Comparison of ENCODE assay signal across 18 mouse cellular contexts in genomic region chr12:39256605-39257004, GRCm38 (mm10).
DNase-seq lines count a peak whose midpoint lies in the region; ATAC-seq and TF ChIP-seq lines count a peak whose summit lies in the region.
"Had no signal": no experiment of that assay in that cellular context is flagged by ENCODE, and none has a peak within 500 bp of the region (broad histone marks: within the 10 kb centered on the region; RNA-seq: fewer than 3 reads in every experiment).

No protein-coding gene starts in this region.

- no peak overlapping the region for H3K27ac ChIP-seq in kidney, embryonic 14.5 days (ENCODE audit: low read depth, low read length)
- H3K27ac ChIP-seq in lung, embryonic 16.5 days (ENCODE audit: low read length) = no peak overlapping the region
- no peak overlapping the region for H3K27ac ChIP-seq in heart, embryonic 12.5 days (ENCODE audit: poor library complexity, severe bottlenecking)
- H3K27ac ChIP-seq: embryonic facial prominence, embryonic 10.5 days; heart, adult 2 months; hindbrain, embryonic 10.5 days; hindbrain, embryonic 14.5 days had no signal

- H3K9ac ChIP-seq in kidney, embryonic 14.5 days (ENCODE audit: low read depth, low read length) = no peak overlapping the region
- H3K9ac ChIP-seq in lung, embryonic 16.5 days (ENCODE audit: low read length) = no peak overlapping the region
- no peak overlapping the region for H3K9ac ChIP-seq in heart, embryonic 12.5 days
- H3K9ac ChIP-seq: hindbrain, embryonic 14.5 days had no signal

- no peaks in the 10 kb centered on the region for H3K36me3 ChIP-seq in kidney, embryonic 14.5 days (ENCODE audit: control insufficient read depth, insufficient read depth, low read length)
- no peaks in the 10 kb centered on the region for H3K36me3 ChIP-seq in lung, embryonic 16.5 days (ENCODE audit: control insufficient read depth, insufficient read depth, low read length)
- H3K36me3 ChIP-seq in heart, embryonic 12.5 days = no peaks in the 10 kb centered on the region
- H3K36me3 ChIP-seq: embryonic facial prominence, embryonic 10.5 days; hindbrain, embryonic 10.5 days had no signal

- no peaks in the 10 kb centered on the region for H3K9me3 ChIP-seq in kidney, embryonic 14.5 days (ENCODE audit: control insufficient read depth, low read length)
- H3K9me3 ChIP-seq in lung, embryonic 16.5 days (ENCODE audit: control insufficient read depth, low read length) = no peaks in the 10 kb centered on the region
- H3K9me3 ChIP-seq in heart, embryonic 12.5 days (replicated peaks) = no peaks in the 10 kb centered on the region
- H3K9me3 ChIP-seq: embryonic facial prominence, embryonic 10.5 days; hindbrain, embryonic 10.5 days had no signal

- ATAC-seq in kidney, embryonic 14.5 days (ENCODE audit: low FRiP score, low TSS enrichment) = no peak
- peak; percentile 59; the same call in 1 of the 2 replicates for ATAC-seq in lung, embryonic 16.5 days (ENCODE audit: low read depth)
- no peak for ATAC-seq in heart, embryonic 12.5 days (ENCODE audit: insufficient number of reproducible peaks, low FRiP score)
- ATAC-seq: forebrain, embryonic 14.5 days had no signal

- H3K4me3 ChIP-seq in kidney, embryonic 14.5 days (ENCODE audit: low read length) = no peak overlapping the region
- no peak overlapping the region for H3K4me3 ChIP-seq in lung, embryonic 16.5 days (ENCODE audit: low read length)
- H3K4me3 ChIP-seq in heart, embryonic 12.5 days = no peak overlapping the region
- H3K4me3 ChIP-seq: embryonic facial prominence, embryonic 10.5 days; heart, adult 2 months; hindbrain, embryonic 10.5 days had no signal

- no peak for TF ChIP-seq POLR2A in brain, embryonic 14.5 days (IDR thresholded peaks at IDR 0.05; ENCODE audit: borderline replicate concordance, extremely low read depth, insufficient read depth, insufficient read length, poor library complexity, severe bottlenecking)

- WGBS in kidney, embryonic 14.5 days = 75% methylated on average over 6 of the region's 6 CpGs
- WGBS in lung, embryonic 16.5 days = 24% methylated on average over 6 of the region's 6 CpGs
- 68% methylated on average over 6 of the region's 6 CpGs for WGBS in heart, embryonic 12.5 days

- DNase-seq in adrenal gland, adult 2 months = peak; percentile 43
- DNase-seq in adrenal gland, adult 8-10 months = no peak
- peak; percentile 5 for DNase-seq in kidney, postnatal 10 days
- no peak for DNase-seq in lung, adult 18-20 months
- DNase-seq in brain, embryonic 14.5 days (ENCODE audit: low read depth) = peak; percentile 14
- DNase-seq: cerebellum, adult 18-20 months; cerebellum, adult 9-11 months; cerebellum, postnatal 36 days; gastrocnemius, postnatal 14 days; heart, adult 2 months had no signal

- no peaks in the 10 kb centered on the region for H3K27me3 ChIP-seq in kidney, embryonic 14.5 days (ENCODE audit: control insufficient read depth, insufficient read depth, low read length)
- no peaks in the 10 kb centered on the region for H3K27me3 ChIP-seq in lung, embryonic 16.5 days (ENCODE audit: control insufficient read depth, insufficient read depth, low read depth, low read length)
- no peaks in the 10 kb centered on the region for H3K27me3 ChIP-seq in heart, embryonic 12.5 days (replicated peaks)

- no peak overlapping the region for H3K4me2 ChIP-seq in kidney, embryonic 14.5 days (replicated peaks; ENCODE audit: low read depth, low read length)
- no peak overlapping the region for H3K4me2 ChIP-seq in lung, embryonic 16.5 days (ENCODE audit: low read depth, low read length)
- H3K4me2 ChIP-seq in heart, embryonic 12.5 days = no peak overlapping the region
- H3K4me2 ChIP-seq: heart, embryonic 11.5 days; hindbrain, embryonic 14.5 days had no signal

- no peak for TF ChIP-seq CTCF in brain, embryonic 14.5 days (IDR thresholded peaks at IDR 0.05; ENCODE audit: borderline replicate concordance, extremely low read depth, insufficient read depth, insufficient read length)

- H3K4me1 ChIP-seq in kidney, embryonic 14.5 days (ENCODE audit: control insufficient read depth, insufficient read depth, low read length) = no peaks in the 10 kb centered on the region
- H3K4me1 ChIP-seq in lung, embryonic 16.5 days (replicated peaks; ENCODE audit: control insufficient read depth, insufficient read depth, low read length) = no peaks in the 10 kb centered on the region
- H3K4me1 ChIP-seq in heart, embryonic 12.5 days (replicated peaks) = no peaks in the 10 kb centered on the region
- H3K4me1 ChIP-seq: embryonic facial prominence, embryonic 10.5 days; hindbrain, embryonic 10.5 days had no signal

Comparison
In these comparisons a context has a peak if more than half of its experiments do, and no peak if none do; other contexts are left out.
1. DNase-seq: peak in adrenal gland, adult 2 months (single experiment), kidney, postnatal 10 days (single experiment) and brain, embryonic 14.5 days (single experiment); none in adrenal gland, adult 8-10 months (single experiment) and lung, adult 18-20 months (0 of 2).